Mouse (Mus musculus): Measurements from ENCODE around the gene Bpnt1. TPM values are rescaled to one million over a fixed set of nuclear protein-coding genes. Genes with fewer than 3 reads are reported as not detected.

Gene Bpnt1
- total RNA-seq, 2 experiments from 2014 or later = 73.6 to 79.0 TPM

DNA sequence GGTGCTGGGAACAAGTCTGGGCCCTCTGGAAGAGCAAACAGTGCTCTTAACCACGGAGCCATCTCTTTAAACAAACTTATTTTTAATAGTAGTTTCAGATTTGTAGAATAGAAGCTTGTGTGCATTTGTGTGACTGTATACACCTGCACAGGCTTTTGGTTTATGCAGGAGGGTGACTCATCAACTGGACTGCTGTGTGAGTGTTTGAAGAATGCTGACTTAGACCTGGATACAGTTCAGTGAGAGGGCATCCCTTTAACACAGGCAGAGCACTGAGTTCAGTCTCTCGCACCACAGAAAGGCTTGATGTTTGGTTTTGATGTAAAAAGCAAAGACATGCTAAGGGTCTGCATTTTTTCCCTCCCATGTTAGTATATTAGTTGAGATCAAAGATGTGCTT, 45.5 kb downstream of the Bpnt1 start:
- no peak for DNase-seq (ENCODE audit: low spot score in 2 of 2)

DNA sequence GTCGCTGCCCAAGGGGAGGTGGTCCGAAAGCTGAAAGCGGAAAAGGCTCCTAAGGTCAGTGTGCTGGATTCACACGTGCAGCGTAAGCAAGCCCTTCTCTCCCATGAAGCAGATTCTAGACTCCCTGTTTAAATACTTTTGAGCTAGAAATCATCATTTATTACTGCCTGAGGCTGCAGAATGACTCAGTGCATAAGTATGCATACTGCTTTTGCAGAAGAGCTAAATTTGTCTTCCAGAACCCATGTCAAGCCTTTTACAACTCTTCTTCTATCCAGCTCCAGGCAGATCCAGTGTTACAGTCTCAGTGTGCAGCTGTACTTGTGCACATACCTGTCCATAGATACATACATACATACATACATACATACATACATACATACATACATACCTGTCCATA, 69.7 kb downstream of the Bpnt1 start:
- DNase-seq (ENCODE audit: low spot score in 2 of 2) = no peak

DNA sequence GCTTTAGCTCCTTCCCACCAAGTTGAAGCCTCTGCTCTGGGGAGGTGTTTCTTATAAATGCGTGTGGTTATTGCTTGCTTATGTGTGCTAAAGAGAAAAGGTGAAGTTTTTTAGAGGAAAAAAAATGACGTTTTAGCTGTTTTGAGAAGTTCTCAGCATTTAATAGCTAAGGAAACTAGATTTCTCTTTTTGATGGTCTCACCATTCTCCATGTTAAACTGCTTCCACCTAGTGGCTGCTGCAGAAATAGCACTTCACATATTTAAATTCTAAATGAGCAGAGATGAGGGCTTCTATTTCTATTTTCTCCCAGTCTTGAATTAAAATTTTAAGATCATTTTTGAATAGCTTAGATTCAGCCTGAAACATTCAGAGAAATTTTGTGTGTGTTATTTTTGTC, 72.1 kb downstream of the Bpnt1 start:
- DNase-seq (ENCODE audit: low spot score in 2 of 2) = peak in 1 of 2 experiments; percentile 64

DNA sequence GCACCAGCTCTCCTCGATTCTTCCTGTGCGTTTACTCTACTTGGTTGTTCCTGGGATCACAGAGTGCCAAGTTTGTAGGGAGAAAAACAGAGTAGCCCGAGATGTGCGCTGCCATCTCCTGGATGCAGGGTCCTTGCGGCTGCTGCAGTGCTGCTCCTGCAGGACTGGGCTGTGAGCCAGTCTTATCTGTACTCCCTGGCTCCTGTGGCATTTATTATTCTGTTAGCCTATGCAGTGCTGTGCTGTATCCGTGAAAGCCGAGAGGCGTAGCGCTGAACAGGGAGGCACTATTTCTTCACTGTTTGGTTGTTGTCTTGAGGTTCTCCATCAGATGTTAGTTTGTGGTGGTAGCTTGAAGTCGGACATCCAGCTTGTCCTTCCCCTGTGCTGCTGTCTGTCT, 74.0 kb downstream of the Bpnt1 start:
- no peak for DNase-seq (ENCODE audit: low spot score in 2 of 2)

Small RNAs within 50 kb of the gene (microRNA-seq; reads per million reads assigned to microRNA genes)
- gene Mir194-1 (0 to 0.74 reads per million in 2 experiments), gene Mir215 (0.59 to 1.2 reads per million in 2 experiments)

Other genes starting within 250 kb of the Bpnt1 start
- gene Rab3gap2, start 128.0 kb upstream of the Bpnt1 start, total RNA-seq (2021) = 10 to 100 TPM; 64.9 to 67.7 TPM
- 10 to 100 TPM; 30.4 to 31.2 TPM for gene Iars2, start 2.8 kb upstream of the Bpnt1 start, total RNA-seq (2021)
- 10 to 100 TPM; 65.4 to 65.9 TPM for gene Eprs, start 30.9 kb downstream of the Bpnt1 start, total RNA-seq (2021)
- gene Slc30a10, start 122.7 kb downstream of the Bpnt1 start, total RNA-seq (2021) = 1 to 10 TPM; 7.1 to 7.7 TPM

Measured in layer of hippocampus, adult 18-20 months (tissue).